Mouse (Mus musculus) gastrocnemius, postnatal 14 days (tissue): ENCODE measurements at regions not wholly inside any gene's neighbourhood (a gene's known extent, or its start where the extent isn't known, plus 50 kb on each side); places are given as distances from the start of the nearest gene placed in this dataset.

Experiments
- DNase-seq: peaks from one replicate; pipeline ENCODE4 v3.0.0; 2021; ENCODE audit warnings: mixed read lengths
- intact Hi-C: fragments of 180-260 bp; cut with DNase I; formaldehyde crosslinking; loops from one replicate; pipeline ENCODE4 v1.15.1; 2025; ENCODE audit warnings: low total_unique reads

- no peak for DNase-seq
- intact Hi-C loops: no loop called here
These were observed 136.1 kb downstream of the Spata18 start for GRCm38 (mm10) chr5:73787275-73787674.

DNA sequence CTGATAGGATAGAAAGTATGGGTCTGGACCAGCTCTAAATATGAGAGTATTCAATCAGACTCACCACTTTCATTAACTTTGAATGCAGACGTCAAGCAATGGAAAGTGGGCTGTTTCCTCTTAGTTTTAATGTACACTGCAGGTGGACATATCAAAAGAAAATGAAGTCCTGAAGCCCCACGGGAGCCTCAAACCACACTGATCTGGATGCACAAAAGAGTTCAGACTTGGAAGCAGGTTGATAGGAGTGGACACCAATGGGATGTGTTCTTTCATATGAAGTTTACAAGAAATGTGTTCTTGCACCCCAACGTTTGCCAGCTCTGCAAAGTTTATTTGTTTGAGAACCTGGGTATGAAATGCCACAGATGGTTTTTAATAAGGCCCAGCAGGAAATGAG lies 141.0 kb downstream of the Spata18 start:
- no peak for DNase-seq
- intact Hi-C loops: no loop called here

GRCm38 (mm10) chr5:73796201-73796600 lies 145.0 kb downstream of the Spata18 start:
- DNase-seq: no peak
- intact Hi-C loops: no loop called here

- intact Hi-C loops: no loop called here
- no peak for DNase-seq
These were observed 146.8 kb downstream of the Spata18 start for GRCm38 (mm10) chr5:73797980-73798379.

- no peak for DNase-seq
- intact Hi-C loops: no loop called here
These were observed 152.3 kb downstream of the Spata18 start for GRCm38 (mm10) chr5:73803431-73803830.

GRCm38 (mm10) chr5:73804556-73805230 lies 153.5 kb downstream of the Spata18 start:
- intact Hi-C loops: no loop called here
- DNase-seq: no peak

DNA sequence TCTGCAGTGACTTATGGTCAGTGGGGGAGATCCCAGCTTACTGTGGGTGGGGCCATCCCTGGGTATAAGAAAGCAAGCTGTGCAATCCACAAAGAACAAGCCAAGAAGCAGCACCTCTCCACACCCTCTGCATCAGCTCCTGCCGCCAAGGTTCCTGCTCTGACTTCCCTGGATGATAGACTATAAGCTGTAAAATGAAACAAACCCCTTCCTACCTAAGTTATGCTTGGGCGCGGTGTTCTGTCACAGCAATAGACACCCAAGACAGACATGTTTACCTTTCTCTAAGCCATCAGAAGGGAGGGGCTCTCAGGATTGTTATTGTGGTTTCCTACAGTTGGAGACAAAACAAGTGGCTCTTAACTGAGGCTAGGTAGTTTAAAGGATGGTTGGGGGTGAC lies 159.5 kb downstream of the Spata18 start:
- intact Hi-C loops: no loop called here
- DNase-seq: no peak

- intact Hi-C loops: no loop called here
- no peak for DNase-seq
These were observed 159.9 kb downstream of the Spata18 start for GRCm38 (mm10) chr5:73811094-73811521.

DNA sequence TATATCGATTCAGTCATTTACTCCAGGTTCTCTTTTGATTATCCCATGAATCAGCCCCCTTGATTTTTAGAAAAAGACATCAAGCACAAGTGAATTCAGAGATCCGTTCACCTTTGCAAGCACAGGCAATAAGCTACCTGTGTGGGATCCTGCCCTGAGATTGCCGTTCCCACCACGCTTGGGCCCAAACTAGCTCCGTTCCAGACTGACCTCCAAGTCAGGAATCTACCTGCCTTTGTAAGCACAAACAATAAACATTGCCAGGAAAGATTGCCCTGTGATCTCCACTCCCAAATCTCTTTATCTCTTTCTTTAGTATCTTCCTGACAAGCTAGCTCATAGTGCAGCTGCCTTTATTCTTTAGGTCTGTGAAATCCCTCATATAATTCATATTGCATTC lies 164.6 kb downstream of the Spata18 start:
- no peak for DNase-seq
- intact Hi-C loops: no loop called here

- DNase-seq: no peak
- intact Hi-C loops: no loop called here
These were observed 166.0 kb downstream of the Spata18 start for GRCm38 (mm10) chr5:73817180-73817579.

- no peak for DNase-seq
- intact Hi-C loops: no loop called here
These were observed 170.9 kb downstream of the Spata18 start for GRCm38 (mm10) chr5:73821956-73822545.

DNA sequence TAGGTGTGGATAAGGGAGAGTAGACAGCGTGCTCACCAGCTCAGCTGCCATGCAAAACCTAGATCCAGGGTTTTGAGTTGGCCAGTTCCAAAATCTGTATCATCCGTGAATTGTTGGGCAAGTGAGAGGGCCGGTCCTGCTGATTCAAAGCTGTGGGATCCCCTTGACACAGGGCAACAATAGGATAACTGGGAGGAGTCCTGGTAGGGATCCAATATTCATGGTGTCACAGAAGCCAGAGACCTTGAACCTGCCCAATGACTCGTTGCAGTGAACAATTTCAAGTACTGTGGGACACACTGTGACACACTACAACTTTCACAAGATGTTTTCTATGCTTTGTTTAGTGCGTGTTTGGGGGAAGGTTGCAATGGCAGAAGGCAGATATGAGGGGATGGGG lies 172.2 kb downstream of the Spata18 start:
- intact Hi-C loops: no loop called here
- DNase-seq: no peak

DNA sequence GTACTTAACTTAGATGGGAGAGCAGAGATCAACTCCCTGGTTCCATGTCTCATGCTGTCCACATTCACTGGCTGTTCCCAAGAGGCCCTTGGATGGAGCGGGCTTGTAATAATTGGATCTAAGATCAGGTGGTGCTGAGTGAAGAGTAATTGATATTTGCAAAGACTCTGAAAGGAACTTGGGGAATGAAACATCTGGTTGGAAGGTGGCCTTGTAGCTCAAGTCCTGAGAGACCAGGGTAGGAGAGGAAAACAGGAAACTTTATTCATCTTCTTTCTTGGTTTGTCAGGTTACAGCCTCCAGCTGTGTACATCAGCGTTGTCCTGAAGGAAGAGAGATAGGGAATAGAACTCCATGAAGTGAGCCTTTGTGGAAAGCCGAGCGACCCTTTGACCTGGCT lies 175.8 kb downstream of the Spata18 start:
- no peak for DNase-seq
- intact Hi-C loops: no loop called here

GRCm38 (mm10) chr5:73833721-73834120 lies 182.5 kb downstream of the Spata18 start:
- intact Hi-C loops: no loop called here
- DNase-seq: no peak

DNA sequence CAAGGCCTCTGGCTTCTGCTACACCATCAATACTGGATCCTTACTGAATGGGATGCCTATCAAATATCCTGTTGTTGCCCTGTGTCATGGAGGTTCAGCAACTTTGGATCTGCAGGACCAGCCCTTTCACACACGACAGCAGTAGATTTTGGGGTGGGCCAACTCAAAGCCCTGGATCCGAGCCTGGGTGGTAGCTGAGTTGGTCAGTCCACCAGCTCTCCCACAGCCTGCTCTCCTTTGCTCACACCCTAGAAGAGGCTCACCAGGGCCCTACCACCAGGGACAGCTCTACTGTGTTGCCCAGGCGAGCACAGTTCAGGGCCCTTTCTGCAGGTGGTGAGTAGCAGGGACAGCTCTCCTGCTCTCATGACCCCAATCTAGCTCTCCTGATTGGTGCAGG lies 192.6 kb downstream of the Spata18 start:
- intact Hi-C loops: no loop called here
- DNase-seq: no peak

DNA sequence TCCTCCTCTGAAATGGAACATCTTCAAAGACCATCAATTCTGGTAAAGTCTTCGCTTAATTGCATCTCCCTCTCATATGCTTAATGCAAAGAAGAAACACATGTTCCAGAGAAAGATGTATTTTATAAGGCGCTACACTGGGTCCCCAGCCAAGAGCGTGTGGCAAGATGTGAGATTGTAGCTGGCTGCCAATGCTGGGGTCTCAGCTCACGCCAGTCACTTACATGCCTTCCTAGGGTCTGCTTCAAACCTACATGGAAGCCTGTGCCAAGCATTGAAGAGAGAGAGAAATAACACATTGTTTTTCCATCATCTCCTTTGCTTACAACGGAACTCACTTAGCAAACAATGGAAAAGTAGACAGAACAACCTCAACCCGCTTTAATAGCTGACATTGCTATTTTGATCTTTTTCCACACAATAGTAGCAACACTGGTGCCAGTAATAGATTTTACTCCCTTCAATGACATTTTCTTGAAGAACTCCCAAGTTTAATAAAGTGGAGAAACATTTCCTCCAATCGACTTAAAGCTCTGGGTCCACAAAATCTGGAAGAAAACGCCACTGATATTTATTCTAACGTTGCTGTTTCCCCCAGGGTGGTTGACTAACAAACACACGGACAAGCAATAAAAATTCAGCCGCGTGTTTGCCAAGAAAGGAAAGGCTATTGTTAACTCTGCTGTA lies 195.1 kb downstream of the Spata18 start:
- intact Hi-C loops: no loop called here
- DNase-seq: no peak

- intact Hi-C loops: no loop called here
- peak; percentile 61 for DNase-seq
These were observed 195.6 kb downstream of the Spata18 start for GRCm38 (mm10) chr5:73846783-73847151.

DNA sequence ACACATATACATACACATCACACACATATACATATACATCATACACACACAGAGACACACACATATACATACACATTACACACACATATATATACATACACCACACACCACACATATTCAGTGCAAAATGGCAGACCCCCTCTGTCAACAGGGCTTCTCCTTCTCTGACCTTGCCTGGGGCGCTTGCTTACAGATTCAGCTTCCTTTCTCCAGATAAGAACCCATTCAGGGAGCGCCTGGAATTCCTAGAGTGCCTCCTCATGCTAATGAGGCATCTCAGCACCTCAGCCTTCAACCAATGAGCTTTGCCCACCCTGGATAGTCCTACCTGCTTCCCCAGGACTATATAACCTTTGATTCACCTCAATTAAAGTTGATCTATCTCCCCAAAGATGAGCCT lies 200.3 kb downstream of the Spata18 start:
- intact Hi-C loops: loop anchor here (5.0 kb wide), 1 partner anchor 431 kb away; no protein-coding TSS in a partner anchor
- no peak for DNase-seq

GRCm38 (mm10) chr5:73854025-73854773 lies 203.0 kb downstream of the Spata18 start:
- peak; percentile 74 for DNase-seq
- intact Hi-C loops: loop anchor here (5.0 kb wide), 1 partner anchor 428 kb away; no protein-coding TSS in a partner anchor

DNA sequence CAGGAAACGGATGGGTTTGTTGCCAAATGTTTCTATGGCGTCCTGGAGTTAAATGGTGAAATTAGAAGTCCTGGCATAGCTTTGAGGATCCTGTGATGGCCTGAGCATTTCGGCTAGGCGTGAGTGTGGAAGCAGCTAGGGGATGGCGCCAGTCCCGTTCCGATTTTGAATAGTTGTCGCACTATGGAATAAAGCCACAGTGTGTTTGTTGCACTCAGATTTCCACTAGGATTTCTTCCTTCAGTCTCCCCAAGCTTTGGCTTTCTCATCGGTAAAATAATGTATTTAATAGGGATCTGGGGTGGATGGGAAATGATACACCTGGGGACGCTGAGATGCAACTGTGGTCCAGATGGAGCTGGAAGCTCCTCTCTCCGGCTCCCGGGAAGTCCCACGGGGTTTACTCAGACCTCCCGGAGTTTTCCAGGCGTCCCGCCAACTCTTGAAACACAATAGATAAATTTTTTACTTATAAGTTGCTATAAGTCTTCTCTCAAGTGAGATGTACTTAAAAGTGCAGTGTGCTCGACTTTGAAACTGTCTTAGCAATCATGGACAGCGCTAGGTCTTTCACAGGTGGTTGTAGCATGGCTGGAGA lies 203.7 kb downstream of the Spata18 start:
- intact Hi-C loops: loop anchor here (5.0 kb wide), 1 partner anchor 427 kb away; no protein-coding TSS in a partner anchor
- DNase-seq: peak; percentile 54
